Mouse (Mus musculus) thymus, adult 2 months (tissue): ENCODE data around the gene Rnf222.

Experiments
- CTCF ChIP-seq: fragments of 200-500 bp; IDR thresholded peaks from 2 replicates; pipeline ENCODE4 v1.5.1; 2012; ENCODE audit warnings: mild to moderate bottlenecking, control low read depth, low read length, moderate library complexity, borderline replicate concordance; ENCODE audit not compliant: control insufficient read depth, poor library complexity, insufficient read depth; ENCODE audit errors: extremely low read depth
- POLR2A ChIP-seq: fragments of 200-500 bp; IDR thresholded peaks from 2 replicates; pipeline ENCODE4 v1.6.1; 2012; ENCODE audit warnings: mild to moderate bottlenecking, low read length, control low read depth, moderate library complexity; ENCODE audit not compliant: control insufficient read depth, poor library complexity, insufficient read depth; ENCODE audit errors: extremely low read depth

DNA sequence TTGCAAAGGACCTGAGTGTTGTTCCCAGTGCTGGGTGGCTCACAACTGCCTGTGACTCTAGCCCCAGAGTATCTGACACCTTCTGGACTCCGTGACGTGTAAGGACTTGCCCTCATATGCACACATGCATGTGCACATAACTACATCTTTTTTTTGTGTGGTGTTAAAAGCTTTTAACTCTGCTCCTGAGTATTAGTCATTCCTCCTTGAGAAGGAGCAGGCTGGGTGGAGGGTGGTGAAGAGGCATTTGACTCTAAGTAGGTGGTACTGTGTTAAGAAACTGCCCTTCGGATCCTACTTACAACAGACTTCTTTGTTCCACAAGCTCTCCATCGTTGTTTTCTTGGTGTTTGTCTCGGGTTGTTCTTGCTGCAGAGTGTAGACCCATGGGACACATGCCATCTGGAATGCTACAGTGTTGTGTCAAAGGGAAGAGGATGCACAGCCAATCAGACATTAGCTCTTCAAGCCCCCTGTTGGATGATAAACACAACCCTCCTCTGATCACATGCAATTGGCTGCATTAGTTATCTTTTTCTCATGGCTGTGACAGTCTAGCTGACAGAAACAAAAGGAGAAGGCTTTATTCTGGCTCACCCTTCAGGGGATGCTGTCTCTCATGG lies 45.6 kb downstream of the Rnf222 start:
- TF ChIP-seq CTCF (no peak), POLR2A (no peak)
